Mouse (Mus musculus) CH12.LX (cell line): ENCODE measurements around the gene Oit1. TPM values are rescaled to one million over a fixed set of nuclear protein-coding genes. Genes with fewer than 3 reads are reported as not detected.

ENCODE experiments used
- DNase-seq: peaks from one replicate; pipeline ENCODE4 v3.0.0-alpha.2; 2013; ENCODE audit errors: extremely low read depth
- H3K27ac ChIP-seq: 2 replicates; pipeline ENCODE4 v1.5.1; 2012; ENCODE audit warnings: low read depth, mild to moderate bottlenecking, control low read depth, moderate library complexity; ENCODE audit not compliant: insufficient read depth
- H3K27me3 ChIP-seq: replicated peaks from 2 replicates; pipeline ENCODE3; 2012; ENCODE audit warnings: inconsistent platforms
- H3K36me3 ChIP-seq, 2 experiments: replicated peaks in 1 of 2; 2 replicates each; pipeline versions ENCODE3 to v1.6.1; 2012; ENCODE audit warnings: inconsistent platforms in 1 of 2, low read length in 1 of 2, mild to moderate bottlenecking in 1 of 2, mixed read lengths in 1 of 2, moderate library complexity in 1 of 2; ENCODE audit not compliant: control insufficient read depth in 1 of 2, insufficient read depth in 1 of 2
- H3K4me1 ChIP-seq, 2 experiments: 2 replicates each; pipeline ENCODE4 v1.6.1; 2012; ENCODE audit warnings: inconsistent platforms in 1 of 2, moderate library complexity in 1 of 2; ENCODE audit not compliant: insufficient read depth in 2 of 2, control insufficient read depth in 1 of 2
- H3K4me2 ChIP-seq: 2 replicates; pipeline ENCODE4 v1.6.1; 2012; ENCODE audit warnings: low read depth, mild to moderate bottlenecking, control low read depth; ENCODE audit not compliant: poor library complexity, insufficient read depth, severe bottlenecking
- H3K4me3 ChIP-seq, 3 experiments: fragments of 150-350 bp in 1 of 3; sonication (generic) in 1 of 3; replicated peaks in 1 of 3; 2 replicates each; pipeline versions ENCODE3 to v1.5.1; 2011 to 2012; ENCODE audit warnings: low read depth in 2 of 3, low read length in 2 of 3, mild to moderate bottlenecking in 2 of 3, moderate library complexity in 2 of 3, control low read depth in 1 of 3, improper control_type of control experiment in 1 of 3, inconsistent platforms in 1 of 3, mixed read lengths in 1 of 3; ENCODE audit not compliant: poor library complexity in 1 of 3
- H3K79me2 ChIP-seq: replicated peaks from 2 replicates; pipeline ENCODE4 v1.6.1; 2012; ENCODE audit warnings: mild to moderate bottlenecking, moderate library complexity; ENCODE audit not compliant: control insufficient read depth, poor library complexity, insufficient read depth, severe bottlenecking; ENCODE audit errors: extremely low read depth
- H3K9ac ChIP-seq: 2 replicates; pipeline ENCODE4 v1.6.1; 2012; ENCODE audit warnings: low read depth, mild to moderate bottlenecking, control low read depth, moderate library complexity; ENCODE audit not compliant: insufficient read depth
- H3K9me3 ChIP-seq: replicated peaks from 2 replicates; pipeline ENCODE3; 2012; ENCODE audit warnings: low read length, inconsistent platforms, mixed read lengths
- ELF1 ChIP-seq: IDR thresholded peaks from 2 replicates; pipeline ENCODE4 v1.6.1; 2014; ENCODE audit warnings: low read depth, mild to moderate bottlenecking, inconsistent platforms, low read length, improper control_type of control experiment
- ETS1 ChIP-seq: conservative IDR thresholded peaks from 2 replicates; pipeline ENCODE4 v1.6.1; 2012; ENCODE audit warnings: low read depth, mild to moderate bottlenecking, inconsistent platforms, low read length, improper control_type of control experiment, moderate library complexity
- JUN ChIP-seq: IDR thresholded peaks from 2 replicates; pipeline ENCODE4 v1.6.1; 2011; ENCODE audit warnings: low read depth, mild to moderate bottlenecking, low read length, improper control_type of control experiment, moderate library complexity; ENCODE audit not compliant: insufficient read depth
- JUND ChIP-seq: conservative IDR thresholded peaks from 2 replicates; pipeline ENCODE4 v1.6.1; 2011; ENCODE audit warnings: low read depth, low read length, improper control_type of control experiment
- MAFK ChIP-seq: IDR thresholded peaks from 2 replicates; pipeline ENCODE4 v1.6.1; 2011; ENCODE audit warnings: low read length, improper control_type of control experiment; ENCODE audit not compliant: insufficient replicate concordance
- MAX ChIP-seq: IDR thresholded peaks from 2 replicates; pipeline ENCODE4 v1.6.1; 2011; ENCODE audit warnings: low read length, improper control_type of control experiment
- MYC ChIP-seq: IDR thresholded peaks from 2 replicates; pipeline ENCODE4 v1.6.1; 2011; ENCODE audit warnings: low read depth, mild to moderate bottlenecking, improper control_type of control experiment, low read length
- PAX5 ChIP-seq: IDR thresholded peaks from 2 replicates; pipeline ENCODE4 v1.6.1; 2012; ENCODE audit warnings: low read length, inconsistent platforms, mixed read lengths
- POLR2A ChIP-seq: IDR thresholded peaks from 2 replicates; pipeline ENCODE4 v1.6.1; 2011; ENCODE audit warnings: low read depth, mild to moderate bottlenecking, improper control_type of control experiment, low read length
- RAD21 ChIP-seq: IDR thresholded peaks from 2 replicates; pipeline ENCODE4 v1.6.1; 2011; ENCODE audit warnings: low read depth, mild to moderate bottlenecking, low read length, improper control_type of control experiment, moderate library complexity
- RCOR1 ChIP-seq: conservative IDR thresholded peaks from 2 replicates; pipeline ENCODE4 v1.6.1; 2012; ENCODE audit warnings: low read depth, mild to moderate bottlenecking, inconsistent platforms, low read length, improper control_type of control experiment
- TBP ChIP-seq: conservative IDR thresholded peaks from 2 replicates; pipeline ENCODE4 v1.6.1; 2011; ENCODE audit warnings: low read depth, low read length, improper control_type of control experiment
- TCF12 ChIP-seq: IDR thresholded peaks from 2 replicates; pipeline ENCODE4 v1.6.1; 2014; ENCODE audit warnings: low read depth, mild to moderate bottlenecking, inconsistent platforms, low read length, improper control_type of control experiment
- UBTF ChIP-seq: IDR thresholded peaks from 2 replicates; pipeline ENCODE4 v1.6.1; 2012; ENCODE audit warnings: low read depth, mild to moderate bottlenecking, inconsistent platforms, low read length, improper control_type of control experiment, moderate library complexity
- USF2 ChIP-seq: conservative IDR thresholded peaks from 2 replicates; pipeline ENCODE4 v1.6.1; 2011; ENCODE audit warnings: low read depth, low read length, improper control_type of control experiment
- ZMIZ1 ChIP-seq: IDR thresholded peaks from 2 replicates; pipeline ENCODE4 v1.6.1; 2012; ENCODE audit warnings: low read depth, mild to moderate bottlenecking, inconsistent platforms, low read length, improper control_type of control experiment
- ZNF384 ChIP-seq: IDR thresholded peaks from 2 replicates; pipeline ENCODE4 v1.6.1; 2012; ENCODE audit warnings: low read depth, low read length, improper control_type of control experiment, inconsistent platforms
- dilution Hi-C: fragments of 300-500 bp; cut with MboI; formaldehyde crosslinking; loops from 2 replicates; pipeline ENCODE4 v1.14.3; 2020; ENCODE audit warnings: low sequenced_read_pairs; ENCODE audit not compliant: extremely low pct_unique_long_range_greater_than_20kb, extremely low pct_ligation_motif_present
- in situ Hi-C: fragments of 300-500 bp; cut with MboI; formaldehyde crosslinking; loops from 3 replicates; pipeline ENCODE4 v1.14.3; 2019; ENCODE audit warnings: low sequenced_read_pairs, low pct_ligation_motif_present, low pct_unique_long_range_greater_than_20kb, mixed read lengths
- polyA plus RNA-seq: library from polyadenylated mRNA; unstranded; fragments of >175 nt; gene quantifications from 2 replicates; pipeline ENCODE4 v1.2.1, GENCODE M21; 2012; ENCODE audit warnings: low read depth; ENCODE audit not compliant: insufficient read length
- total RNA-seq, 2 experiments: library from RNA; depleted of rRNA; stranded (reverse); fragments of 300-350 nt in 1 of 2; fragments of >200 nt in 1 of 2; gene quantifications; 2 replicates each; pipeline ENCODE4 v1.2.3; 2012 to 2014

Gene Oit1
- total and polyA plus RNA-seq, 3 experiments: not detected

GRCm38 (mm10) chr14:8332314-8333252 lies 46.0 kb downstream of the Oit1 start:
- H3K4me2 ChIP-seq: no peak overlapping the region
- in situ Hi-C loops (loop anchor here (10.0 kb wide), 1 partner anchor 368 kb away; no protein-coding TSS in a partner anchor), dilution Hi-C loops (no loop called here)

GRCm38 (mm10) chr14:8331307-8331905 lies 47.1 kb downstream of the Oit1 start:
- no peak for DNase-seq
- H3K27me3 ChIP-seq: no peaks in the 10 kb centered on the region
- dilution Hi-C loops (no loop called here), in situ Hi-C loops (loop anchor here (10.0 kb wide), 1 partner anchor 367 kb away; no protein-coding TSS in a partner anchor)
- H3K9ac ChIP-seq: no peak overlapping the region
- H3K4me1 ChIP-seq: no peaks in the 10 kb centered on the region
- no peak for TF ChIP-seq USF2
- TF ChIP-seq JUN: no peak
- no peak for TF ChIP-seq TBP
- no peak for TF ChIP-seq RCOR1
- no peak for TF ChIP-seq PAX5
- no peaks in the 10 kb centered on the region for H3K9me3 ChIP-seq
- H3K4me2 ChIP-seq: no peak overlapping the region
- no peak overlapping the region for H3K4me3 ChIP-seq
- H3K36me3 ChIP-seq: no peaks in the 10 kb centered on the region
- no peak overlapping the region for H3K27ac ChIP-seq
- no peaks in the 10 kb centered on the region for H3K79me2 ChIP-seq

More at GRCm38 (mm10) chr14:8332314-8333252, 46.0 kb downstream of the Oit1 start:
- H3K27ac ChIP-seq: no peak overlapping the region
- no peak overlapping the region for H3K4me3 ChIP-seq
- peaks cover 2% of the 10 kb centered on the region for H3K9me3 ChIP-seq
- DNase-seq: no peak
- H3K36me3 ChIP-seq: no peaks in the 10 kb centered on the region
- no peaks in the 10 kb centered on the region for H3K79me2 ChIP-seq
- TF ChIP-seq ZNF384: no peak
- no peak for TF ChIP-seq MAX
- TF ChIP-seq UBTF: no peak
- TF ChIP-seq JUND: no peak
- no peak for TF ChIP-seq POLR2A
- no peak for TF ChIP-seq RAD21
- no peak for TF ChIP-seq ZMIZ1
- TF ChIP-seq TCF12: no peak
- no peak for TF ChIP-seq ETS1
- no peak for TF ChIP-seq ELF1
- no peak for TF ChIP-seq MYC
- no peak for TF ChIP-seq JUN
- no peak for TF ChIP-seq MAFK
- no peaks in the 10 kb centered on the region for H3K4me1 ChIP-seq
- no peak overlapping the region for H3K9ac ChIP-seq
- no peaks in the 10 kb centered on the region for H3K27me3 ChIP-seq
